Mouse (Mus musculus): ENCODE measurements around the gene Phtf2. TPM values are rescaled to one million over a fixed set of nuclear protein-coding genes. Genes with fewer than 3 reads are reported as not detected.
"Not testable (repeated sequence)": the region's sequence is repeated elsewhere in the genome, so short reads cannot be mapped to it uniquely, and the experiment has no call there.

Gene Phtf2
- polyA plus RNA-seq, 1 experiment from 2014 or later, result 11.6 TPM

DNA sequence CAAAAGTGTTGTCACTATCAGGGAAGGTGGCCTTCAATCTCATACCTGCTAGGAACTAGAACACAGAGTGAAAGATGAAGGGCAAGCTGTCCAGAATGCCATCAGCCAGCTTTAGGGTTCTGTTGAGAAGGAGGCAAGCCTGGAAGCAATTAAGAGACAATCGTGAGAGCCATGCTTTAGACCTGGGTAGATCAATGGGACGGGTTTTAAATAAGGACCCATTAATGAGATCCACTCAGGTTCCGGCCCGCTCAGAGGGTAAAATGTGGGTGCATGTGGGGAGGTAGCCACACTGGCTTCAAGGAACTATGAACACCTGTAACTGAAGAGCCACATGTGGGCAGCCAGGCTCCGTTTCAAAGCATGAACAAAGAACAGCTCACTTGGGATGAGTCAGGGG lies 128.0 kb downstream of the Phtf2 start:
- no peak overlapping the region for H3K9ac ChIP-seq
- peaks cover 9% of the 10 kb centered on the region; the same call in 1 of the 2 replicates for H3K36me3 ChIP-seq
- no peak overlapping the region for H3K27ac ChIP-seq
- WGBS (ENCODE audit: insufficient replicate concordance), result 73% methylated on average over 5 of the region's 5 CpGs
- H3K4me2 ChIP-seq, result no peak overlapping the region
- no peaks in the 10 kb centered on the region for H3K9me3 ChIP-seq (replicated peaks)
- no peaks in the 10 kb centered on the region for H3K27me3 ChIP-seq (replicated peaks)
- no peak for ATAC-seq
- no peak overlapping the region for H3K4me3 ChIP-seq
- H3K4me1 ChIP-seq, result no peaks in the 10 kb centered on the region

DNA sequence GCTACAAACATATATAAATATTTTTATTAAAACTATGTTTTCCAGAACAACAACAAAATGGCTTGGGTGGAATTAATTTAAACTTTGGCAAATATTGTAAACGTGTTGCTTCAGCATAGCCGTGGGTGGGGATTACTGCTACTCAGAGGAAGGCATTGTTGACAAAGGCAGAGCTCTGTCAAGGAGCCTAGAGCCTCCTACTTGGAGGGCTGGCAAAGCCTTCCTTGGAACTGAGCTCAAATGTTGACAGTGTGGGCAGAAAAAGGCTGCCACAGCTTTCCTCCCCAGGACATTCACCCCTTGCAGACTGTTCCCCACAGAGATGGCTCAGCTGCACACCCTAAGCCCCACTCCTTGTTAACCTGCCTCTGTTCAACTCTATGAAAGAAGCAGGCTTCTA lies 128.8 kb downstream of the Phtf2 start:
- H3K9ac ChIP-seq, result no peak overlapping the region
- 53% methylated on average over 2 of the region's 2 CpGs for WGBS (ENCODE audit: insufficient replicate concordance)
- no peak overlapping the region for H3K27ac ChIP-seq
- no peaks in the 10 kb centered on the region for H3K27me3 ChIP-seq (replicated peaks)
- no peak overlapping the region for H3K4me2 ChIP-seq
- no peak overlapping the region for H3K4me3 ChIP-seq
- 0 out of 2 replicates have a peak, but pooled peaks cover 9% of the 10 kb centered on the region for H3K36me3 ChIP-seq
- ATAC-seq, result no peak
- no peaks in the 10 kb centered on the region for H3K4me1 ChIP-seq
- no peaks in the 10 kb centered on the region for H3K9me3 ChIP-seq (replicated peaks)

DNA sequence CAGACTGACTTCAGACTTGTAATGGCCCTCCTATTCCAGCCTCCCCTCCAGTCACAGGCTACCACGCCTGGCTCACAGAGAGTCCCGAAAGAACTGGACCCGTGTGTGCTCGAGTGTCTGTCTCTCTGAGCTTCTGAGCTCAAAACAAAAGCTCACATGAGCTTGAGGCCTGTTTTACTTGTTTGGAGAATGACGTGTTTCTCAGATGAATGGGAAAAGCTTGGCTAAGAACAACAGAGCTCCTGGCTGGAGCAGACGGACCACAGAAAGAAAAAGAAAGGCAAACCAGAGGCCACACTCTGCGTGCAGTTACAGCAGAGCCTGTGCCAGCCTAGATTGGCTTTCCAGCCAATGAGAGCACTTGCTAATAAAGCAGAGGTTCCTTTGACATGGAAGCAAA lies 130.2 kb downstream of the Phtf2 start:
- Histone ChIP-seq H3K27ac (no peak overlapping the region), H3K9me3 (replicated peaks) (no peaks in the 10 kb centered on the region), H3K36me3 (no peaks in the 10 kb centered on the region), H3K9ac (no peak overlapping the region), H3K4me2 (no peak overlapping the region), H3K27me3 (replicated peaks) (no peaks in the 10 kb centered on the region), H3K4me1 (no peaks in the 10 kb centered on the region), H3K4me3 (no peak overlapping the region)
- ATAC-seq, result no peak
- 77% methylated on average over 7 of the region's 7 CpGs for WGBS (ENCODE audit: insufficient replicate concordance)

DNA sequence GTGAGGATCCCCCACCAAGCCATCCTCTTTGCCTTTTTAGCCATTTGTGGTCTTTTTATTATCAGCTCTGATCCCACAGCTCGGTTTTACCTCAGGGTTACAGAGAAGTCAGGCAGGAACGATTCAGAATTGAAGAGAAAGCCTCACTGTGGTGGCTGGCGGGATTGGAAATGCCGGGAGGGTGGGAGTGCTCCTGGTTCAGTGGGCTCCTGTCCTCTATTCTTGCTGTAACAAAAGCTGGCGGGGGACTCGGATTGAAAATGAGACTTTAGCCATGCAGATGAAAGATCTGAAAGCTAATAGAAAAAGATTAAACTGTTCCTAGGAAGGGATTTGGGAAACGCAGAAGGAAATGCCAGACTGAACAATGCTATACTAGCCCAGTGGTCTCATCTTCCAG lies 130.9 kb downstream of the Phtf2 start:
- H3K4me3 ChIP-seq, result no peak overlapping the region
- no peaks in the 10 kb centered on the region for H3K4me1 ChIP-seq
- no peak overlapping the region for H3K4me2 ChIP-seq
- H3K27me3 ChIP-seq (replicated peaks), result no peaks in the 10 kb centered on the region
- WGBS (ENCODE audit: insufficient replicate concordance), result 61% methylated on average over 7 of the region's 7 CpGs
- H3K27ac ChIP-seq, result no peak overlapping the region
- H3K36me3 ChIP-seq, result no peaks in the 10 kb centered on the region
- ATAC-seq, result no peak
- no peaks in the 10 kb centered on the region for H3K9me3 ChIP-seq (replicated peaks)
- H3K9ac ChIP-seq, result no peak overlapping the region

DNA sequence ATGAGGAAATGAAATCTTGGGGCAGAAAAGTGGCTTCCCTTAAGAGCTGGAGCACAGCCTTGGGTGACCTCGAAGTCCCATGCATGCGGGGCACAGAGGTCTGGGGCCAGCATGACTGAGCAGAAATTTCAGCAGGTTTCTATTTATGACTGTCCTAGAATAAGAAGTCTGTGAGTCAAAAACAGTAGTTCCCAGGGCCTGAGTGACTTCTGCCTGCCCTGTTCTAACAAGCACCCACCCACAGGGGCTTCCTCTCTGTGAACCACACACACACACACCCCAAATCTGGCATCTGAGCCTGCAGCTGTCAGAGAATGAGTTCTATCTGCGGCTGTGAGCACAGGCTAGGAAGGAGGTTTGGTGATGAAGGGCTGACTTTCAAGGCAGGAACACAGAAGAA lies 132.4 kb downstream of the Phtf2 start:
- Histone ChIP-seq H3K4me2 (no peak overlapping the region), H3K4me1 (no peaks in the 10 kb centered on the region), H3K27me3 (replicated peaks) (no peaks in the 10 kb centered on the region), H3K27ac (no peak overlapping the region), H3K36me3 (no peaks in the 10 kb centered on the region), H3K9me3 (replicated peaks) (no peaks in the 10 kb centered on the region), H3K4me3 (no peak overlapping the region), H3K9ac (no peak overlapping the region)
- no peak for ATAC-seq
- 20% methylated on average over 3 of the region's 3 CpGs for WGBS (ENCODE audit: insufficient replicate concordance)

DNA sequence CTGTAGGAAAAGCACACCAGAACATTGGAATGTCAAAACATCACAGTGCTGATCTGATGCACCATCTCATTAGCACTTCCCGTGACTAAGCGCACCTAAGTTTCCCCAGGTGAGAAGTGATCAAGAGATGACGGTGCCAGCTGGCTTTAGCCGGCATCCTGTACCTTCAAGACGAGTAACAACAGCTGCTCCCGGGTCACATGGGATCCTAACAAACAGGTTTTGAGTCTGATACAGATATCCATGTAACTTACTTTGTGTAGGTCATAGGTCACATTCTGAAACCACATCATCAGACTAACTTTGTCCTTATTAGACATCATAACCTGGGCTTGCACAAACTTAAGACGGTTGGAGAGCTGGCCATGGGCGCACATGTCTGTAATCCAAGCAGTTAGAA lies 133.1 kb downstream of the Phtf2 start:
- no peak overlapping the region for H3K27ac ChIP-seq
- no peaks in the 10 kb centered on the region for H3K4me1 ChIP-seq
- no peak overlapping the region for H3K4me2 ChIP-seq
- H3K36me3 ChIP-seq, result no peaks in the 10 kb centered on the region
- H3K27me3 ChIP-seq (replicated peaks), result no peaks in the 10 kb centered on the region
- no peak for ATAC-seq
- no peak overlapping the region for H3K4me3 ChIP-seq
- no peak overlapping the region for H3K9ac ChIP-seq
- H3K9me3 ChIP-seq (replicated peaks), result no peaks in the 10 kb centered on the region
- 79% methylated on average over 8 of the region's 8 CpGs for WGBS (ENCODE audit: insufficient replicate concordance)

DNA sequence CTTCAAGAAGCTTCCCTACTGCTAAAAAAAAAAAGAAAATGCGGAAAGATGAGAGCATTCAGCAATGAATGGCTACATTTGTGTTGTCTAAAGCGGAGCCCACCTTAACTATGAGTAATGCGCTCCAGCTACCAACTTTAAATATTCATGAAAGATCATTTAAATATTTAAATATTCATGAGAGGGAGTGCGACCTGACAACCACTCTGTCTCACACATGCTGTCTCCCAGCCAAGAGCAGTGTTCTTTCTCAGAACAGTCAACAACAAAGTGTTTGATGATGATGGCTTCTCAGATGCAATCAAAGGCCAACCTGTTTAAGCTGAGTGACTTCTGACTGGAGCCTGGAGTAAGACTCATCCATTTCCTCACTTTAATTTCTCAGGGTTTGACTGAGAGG lies 133.8 kb downstream of the Phtf2 start:
- no peaks in the 10 kb centered on the region for H3K9me3 ChIP-seq (replicated peaks)
- H3K27me3 ChIP-seq (replicated peaks), result no peaks in the 10 kb centered on the region
- 81% methylated on average over 4 of the region's 4 CpGs for WGBS (ENCODE audit: insufficient replicate concordance)
- no peaks in the 10 kb centered on the region for H3K36me3 ChIP-seq
- no peak overlapping the region for H3K4me3 ChIP-seq
- ATAC-seq, result no peak
- no peak overlapping the region for H3K9ac ChIP-seq
- H3K4me1 ChIP-seq, result no peaks in the 10 kb centered on the region
- H3K4me2 ChIP-seq, result no peak overlapping the region
- no peak overlapping the region for H3K27ac ChIP-seq

DNA sequence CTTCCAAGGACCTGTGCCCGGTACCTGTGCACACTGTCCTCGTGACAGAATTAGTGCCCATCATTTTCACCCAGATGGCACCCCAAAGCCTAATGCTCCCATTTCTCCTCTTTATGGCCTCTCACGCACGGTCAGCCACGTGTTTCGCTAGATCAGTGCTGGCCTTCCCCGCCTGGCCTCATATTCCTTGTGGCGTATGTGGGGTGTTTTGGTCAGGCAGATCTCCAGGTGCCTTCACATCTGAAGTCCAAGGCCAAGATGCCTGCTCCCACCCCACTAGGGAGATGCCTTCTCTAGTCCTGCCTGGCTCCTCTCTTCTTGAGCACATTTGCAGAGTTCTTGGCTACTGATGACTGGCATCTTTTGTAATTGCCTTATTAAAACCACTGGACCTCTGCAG lies 140.0 kb downstream of the Phtf2 start:
- Histone ChIP-seq H3K27me3 (replicated peaks) (no peaks in the 10 kb centered on the region), H3K9me3 (replicated peaks) (no peaks in the 10 kb centered on the region), H3K27ac (no peak overlapping the region), H3K4me2 (no peak overlapping the region), H3K9ac (no peak overlapping the region), H3K4me3 (no peak overlapping the region), H3K36me3 (no peaks in the 10 kb centered on the region), H3K4me1 (no peaks in the 10 kb centered on the region)
- WGBS (ENCODE audit: insufficient replicate concordance), result 86% methylated on average over 8 of the region's 8 CpGs
- no peak for ATAC-seq

DNA sequence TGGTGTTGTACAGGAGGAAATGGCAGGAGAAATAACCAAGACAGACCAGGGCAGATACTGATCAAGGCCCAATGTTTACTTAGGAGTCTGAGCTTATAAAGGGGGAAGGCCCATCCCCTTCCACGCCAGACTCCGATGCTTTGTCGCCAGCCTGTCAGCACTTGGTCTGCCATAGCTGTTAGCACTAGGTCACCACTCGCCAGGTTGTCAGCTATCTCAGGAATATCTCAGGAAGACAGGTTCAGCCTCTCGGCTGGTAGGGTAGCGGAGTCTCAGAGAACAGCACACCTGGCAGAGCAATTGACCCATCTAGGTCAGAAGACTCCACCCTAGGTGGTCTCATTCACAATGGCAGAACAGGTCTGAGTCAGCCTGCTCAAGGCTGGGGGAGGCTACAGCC lies 140.7 kb downstream of the Phtf2 start:
- no peaks in the 10 kb centered on the region for H3K9me3 ChIP-seq (replicated peaks)
- WGBS (ENCODE audit: insufficient replicate concordance), result 68% methylated on average over 6 of the region's 6 CpGs
- ATAC-seq, result no peak

DNA sequence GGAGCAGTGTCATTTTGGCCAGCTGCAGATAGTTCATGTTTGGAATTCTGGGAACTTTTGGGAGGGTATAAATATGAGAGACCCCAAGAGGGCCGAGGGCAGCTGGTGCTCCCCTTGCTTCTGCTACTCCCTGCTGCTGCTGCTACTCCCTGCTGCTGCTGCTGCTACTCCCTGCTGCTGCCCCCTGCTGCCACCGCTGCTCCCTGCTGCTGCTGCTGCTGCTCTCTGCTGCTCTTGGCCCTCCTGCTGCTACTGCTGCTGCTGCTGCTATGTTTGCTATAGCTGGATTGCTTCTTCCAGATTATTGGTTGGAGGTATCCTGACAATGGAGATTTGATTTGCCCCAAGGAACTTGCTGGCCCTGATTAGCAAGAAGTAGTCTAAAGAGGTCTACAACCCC lies 143.1 kb downstream of the Phtf2 start:
- Histone ChIP-seq H3K9ac (no peak overlapping the region), H3K27ac (no peak overlapping the region), H3K27me3 (replicated peaks) (no peaks in the 10 kb centered on the region), H3K36me3 (no peaks in the 10 kb centered on the region), H3K4me2 (no peak overlapping the region), H3K4me1 (no peaks in the 10 kb centered on the region), H3K4me3 (no peak overlapping the region), H3K9me3 (replicated peaks) (no peaks in the 10 kb centered on the region)
- ATAC-seq, result no peak
- 21% methylated on average over 2 of the region's 2 CpGs for WGBS (ENCODE audit: insufficient replicate concordance)

More for the DNA sequence above, 140.7 kb downstream of the Phtf2 start:
- Histone ChIP-seq H3K4me3 (no peak overlapping the region), H3K4me1 (no peaks in the 10 kb centered on the region), H3K9ac (no peak overlapping the region), H3K4me2 (no peak overlapping the region), H3K27me3 (replicated peaks) (no peaks in the 10 kb centered on the region), H3K27ac (no peak overlapping the region), H3K36me3 (no peaks in the 10 kb centered on the region)

DNA sequence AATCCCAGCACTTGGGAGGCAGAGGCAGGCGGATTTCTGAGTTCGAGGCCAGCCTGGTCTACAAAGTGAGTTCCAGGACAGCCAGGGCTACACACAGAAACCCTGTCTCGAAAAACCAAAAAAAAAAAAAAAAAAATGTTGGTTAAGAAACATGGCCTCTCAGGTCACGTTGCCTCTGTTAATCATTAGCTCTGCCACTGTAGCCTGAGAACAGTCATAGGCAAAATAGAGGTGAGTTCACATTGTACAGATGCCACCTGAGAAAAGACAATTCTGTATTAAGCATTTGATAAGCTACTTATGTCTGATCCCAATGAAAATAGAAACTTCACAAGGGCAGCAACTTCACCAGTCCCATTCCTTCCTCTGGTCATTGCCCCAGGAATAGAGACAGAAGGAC lies 158.7 kb downstream of the Phtf2 start:
- not testable (repeated sequence) for H3K27me3 ChIP-seq (replicated peaks); ATAC-seq; H3K9ac ChIP-seq; H3K4me3 ChIP-seq; H3K9me3 ChIP-seq (replicated peaks); H3K4me2 ChIP-seq; H3K4me1 ChIP-seq; H3K36me3 ChIP-seq; H3K27ac ChIP-seq
- WGBS (ENCODE audit: insufficient replicate concordance), result 62% methylated on average over 4 of the region's 4 CpGs

DNA sequence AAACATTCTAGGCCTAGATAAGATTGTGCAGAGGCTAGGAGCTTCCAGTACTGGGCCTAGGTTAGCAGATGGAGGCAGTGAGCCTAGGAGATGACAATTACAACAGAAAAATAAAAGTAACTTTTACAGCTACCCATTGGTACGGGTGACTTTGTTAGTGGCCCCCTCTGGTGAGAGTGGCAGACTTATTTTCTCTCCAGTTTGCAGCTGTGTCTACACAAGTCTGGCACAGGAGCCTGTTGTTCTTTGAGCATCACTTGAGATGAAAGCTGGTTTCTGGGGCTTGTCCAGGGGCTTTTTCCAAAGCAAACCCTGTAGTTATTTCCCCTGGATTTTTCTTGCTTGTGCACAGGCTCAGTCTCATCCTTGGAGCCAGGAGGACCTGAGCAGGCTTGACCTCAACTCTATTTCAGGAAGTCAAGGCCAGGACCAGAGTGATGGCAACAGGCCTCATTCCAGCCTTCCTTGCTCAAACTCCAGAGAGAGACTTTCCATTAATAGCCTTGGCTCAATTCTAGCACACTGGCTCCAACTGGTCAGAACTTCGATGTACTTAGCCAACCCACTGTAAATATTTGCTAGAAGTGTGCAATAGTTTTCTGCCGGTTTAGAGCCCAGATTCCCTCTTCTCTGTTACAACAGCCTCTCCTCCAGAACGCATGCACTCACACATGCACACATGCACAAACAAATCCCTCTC lies 161.6 kb downstream of the Phtf2 start:
- Histone ChIP-seq H3K4me3 (no peak overlapping the region), H3K9ac (no peak overlapping the region), H3K9me3 (replicated peaks) (no peaks in the 10 kb centered on the region), H3K4me1 (no peaks in the 10 kb centered on the region), H3K27ac (no peak overlapping the region), H3K36me3 (no peaks in the 10 kb centered on the region), H3K4me2 (no peak overlapping the region), H3K27me3 (replicated peaks) (no peaks in the 10 kb centered on the region)
- peak; percentile 57; the same call in 1 of the 2 replicates for ATAC-seq
- 55% methylated on average over 4 of the region's 4 CpGs for WGBS (ENCODE audit: insufficient replicate concordance)

DNA sequence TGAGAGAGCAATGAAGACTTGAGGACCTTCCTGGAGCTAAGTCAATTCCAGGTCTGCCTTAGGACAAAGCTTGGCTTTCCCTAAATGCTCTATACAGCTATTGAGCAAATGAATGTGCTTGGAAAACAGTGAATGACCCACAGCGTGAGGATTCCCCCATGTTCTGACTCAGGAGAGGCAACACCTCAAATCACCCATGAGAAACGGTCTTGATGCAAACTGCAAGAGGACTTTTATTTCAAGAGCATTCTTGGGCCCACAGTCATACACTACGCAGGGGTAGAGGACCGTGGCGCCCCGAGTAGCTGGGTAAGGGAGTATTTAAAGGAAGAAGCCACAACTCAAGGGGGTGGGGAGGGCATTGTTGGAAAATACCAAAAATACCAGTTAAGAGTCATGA lies 165.9 kb downstream of the Phtf2 start:
- H3K27me3 ChIP-seq (replicated peaks); H3K27ac ChIP-seq; ATAC-seq; H3K36me3 ChIP-seq; H3K9ac ChIP-seq; H3K4me2 ChIP-seq; H3K9me3 ChIP-seq (replicated peaks); H3K4me1 ChIP-seq; H3K4me3 ChIP-seq: not testable (repeated sequence)
- 74% methylated on average over 6 of the region's 6 CpGs for WGBS (ENCODE audit: insufficient replicate concordance)
